ENCODE assay signal across 7 mouse cellular contexts in genomic region chr17:23563595-23564367, GRCm38 (mm10). TPM values are rescaled to one million over a fixed set of nuclear protein-coding genes. Genes with fewer than 3 reads are reported as not detected.
DNase-seq lines count a peak whose midpoint lies in the region; ATAC-seq and TF ChIP-seq lines count a peak whose summit lies in the region.

Gene Zfp213, minus strand, starts transcription at chr17:23564238.

- H3K4me1 ChIP-seq in intestine, postnatal 0 days (replicated peaks; ENCODE audit: control insufficient read depth, insufficient read depth, low read length): no peaks in the 10 kb centered on the region
- H3K4me1 ChIP-seq in midbrain, embryonic 12.5 days: peaks cover 16% of the 10 kb centered on the region
- peaks cover 4% of the 10 kb centered on the region; the same call in 1 of the 2 replicates for H3K4me1 ChIP-seq in small intestine, adult 2 months (ENCODE audit: control insufficient read depth, insufficient read depth, insufficient read length, low read length)

- H3K36me3 ChIP-seq in intestine, postnatal 0 days (ENCODE audit: control insufficient read depth, insufficient read depth): peaks cover 17% of the 10 kb centered on the region; the same call in 1 of the 2 replicates
- H3K36me3 ChIP-seq in midbrain, embryonic 12.5 days: peaks cover 27% of the 10 kb centered on the region
- peaks cover 9% of the 10 kb centered on the region for H3K36me3 ChIP-seq in small intestine, adult 2 months (ENCODE audit: control insufficient read depth, insufficient read depth, low read length)

- peak within 1 kb of the TSS; percentile 77 for H3K9ac ChIP-seq in intestine, postnatal 0 days (ENCODE audit: low read depth, low read length)
- peak within 1 kb of the TSS; percentile 87 for H3K9ac ChIP-seq in midbrain, embryonic 12.5 days (replicated peaks)

- TF ChIP-seq CTCF in intestine, postnatal 0 days (IDR thresholded peaks at IDR 0.05; ENCODE audit: low read depth): no peak
- no peak for TF ChIP-seq CTCF in small intestine, adult 2 months (IDR thresholded peaks at IDR 0.05; ENCODE audit: extremely low read depth, insufficient read length, insufficient replicate concordance, low read depth, low read length)

- no peaks in the 10 kb centered on the region for H3K9me3 ChIP-seq in intestine, postnatal 0 days (ENCODE audit: control insufficient read depth)
- no peaks in the 10 kb centered on the region for H3K9me3 ChIP-seq in midbrain, embryonic 12.5 days

- intact Hi-C loops in left cerebral cortex, postnatal 4 days (cut with DNase I): no loop called here

- WGBS in intestine, postnatal 0 days: under 1% methylated on average over 59 of the region's 59 CpGs
- 1% methylated on average over 59 of the region's 59 CpGs for WGBS in midbrain, embryonic 12.5 days
- under 1% methylated on average over 59 of the region's 59 CpGs for WGBS in small intestine, adult 2 months

- peak; percentile 98 for DNase-seq in adrenal gland, adult 2 months
- DNase-seq in embryo, embryonic 11.5 days (ENCODE audit: low read depth, low spot score): peak; percentile 94
- DNase-seq in gastrocnemius, postnatal 4 days (ENCODE audit: low spot score in 2 of 2): peak; percentile 94
- DNase-seq in left cerebral cortex, postnatal 4 days: peak; percentile 96

- TF ChIP-seq POLR2A in small intestine, adult 2 months (IDR thresholded peaks at IDR 0.05; ENCODE audit: low read depth, low read length): peak; percentile 95

- peak within 1 kb of the TSS; percentile 93 for H3K27ac ChIP-seq in intestine, postnatal 0 days (ENCODE audit: low read depth, low read length)
- peak within 1 kb of the TSS; percentile 94 for H3K27ac ChIP-seq in midbrain, embryonic 12.5 days (replicated peaks)
- peak within 1 kb of the TSS; percentile 93 for H3K27ac ChIP-seq in small intestine, adult 2 months (ENCODE audit: insufficient read depth, low read depth, low read length)

- peak within 1 kb of the TSS; percentile 85 for H3K4me2 ChIP-seq in intestine, postnatal 0 days (replicated peaks; ENCODE audit: low read depth)
- H3K4me2 ChIP-seq in midbrain, embryonic 12.5 days (replicated peaks): peak within 1 kb of the TSS; percentile 72

- peak within 1 kb of the TSS; percentile 65 for H3K4me3 ChIP-seq in intestine, postnatal 0 days (ENCODE audit: low read depth, low read length)
- H3K4me3 ChIP-seq in midbrain, embryonic 12.5 days: peak within 1 kb of the TSS; percentile 83
- H3K4me3 ChIP-seq in small intestine, adult 2 months (ENCODE audit: low read depth, low read length): peak within 1 kb of the TSS; percentile 95

- no peaks in the 10 kb centered on the region for H3K27me3 ChIP-seq in intestine, postnatal 0 days (replicated peaks; ENCODE audit: control insufficient read depth, insufficient read depth, low read length)
- H3K27me3 ChIP-seq in midbrain, embryonic 12.5 days: no peaks in the 10 kb centered on the region
- H3K27me3 ChIP-seq in small intestine, adult 2 months (ENCODE audit: control insufficient read depth, insufficient read depth, low read length): no peaks in the 10 kb centered on the region

- peak; percentile 98 for ATAC-seq in intestine, postnatal 0 days
- ATAC-seq in midbrain, embryonic 12.5 days (ENCODE audit: low FRiP score, low read depth): peak; percentile 97

RNA-seq across cellular contexts. Expression of gene Zfp213, which starts in this region (rescaled TPM):
- total RNA-seq in adrenal gland, adult 2 months (2021): 10 to 100 TPM; 11.0 to 11.6 TPM
- 25.5 and 28.1 TPM in 2 replicates for polyA plus RNA-seq in adrenal gland, adult 2 months (2012; rRNA removed)
- total RNA-seq in gastrocnemius, postnatal 4 days (2021): 1 to 10 TPM; 4.7 to 5.3 TPM
- 8.1 and 8.2 TPM in 2 replicates for polyA plus RNA-seq in intestine, postnatal 0 days (2015; fragmentation: Nextera tagmentation; extraction: Ambion mirVana)
- total RNA-seq in left cerebral cortex, postnatal 4 days (2021): 1 to 10 TPM; 6.4 to 7.3 TPM
- polyA plus RNA-seq in midbrain, embryonic 12.5 days (2016; fragmentation: Nextera tagmentation; extraction: Ambion mirVana): 21.8 and 22.4 TPM in 2 replicates
- polyA plus RNA-seq in small intestine, adult 2 months (2012; rRNA removed): 6.4 and 7.8 TPM in 2 replicates

Comparison
In these comparisons a context has a peak if more than half of its experiments do, and no peak if none do; other contexts are left out.
1. Peak in every context shown above with its lines: DNase-seq, ATAC-seq, H3K4me3 ChIP-seq and H3K27ac ChIP-seq.